Mouse (Mus musculus): ENCODE measurements at regions not wholly inside any gene's neighbourhood (a gene's known extent, or its start where the extent isn't known, plus 50 kb on each side); places are given as distances from the start of the nearest gene placed in this dataset.

GRCm38 (mm10) chr1:186497333-186497732 is 208.5 kb downstream of the Tgfb2 start:
- 94% methylated on average over 2 of the region's 2 CpGs for WGBS
- H3K36me3 ChIP-seq = no peaks in the 10 kb centered on the region

GRCm38 (mm10) chr1:186494411-186494783 is 211.4 kb downstream of the Tgfb2 start:
- H3K4me1 ChIP-seq (replicated peaks) = no peaks in the 10 kb centered on the region
- no peak for ATAC-seq (ENCODE audit: low read depth)
- H3K36me3 ChIP-seq = no peaks in the 10 kb centered on the region
- WGBS = 89% methylated on average over 5 of the region's 5 CpGs
- H3K4me3 ChIP-seq = no peak overlapping the region
- H3K9me3 ChIP-seq = no peaks in the 10 kb centered on the region
- H3K27ac ChIP-seq (replicated peaks) = no peak overlapping the region
- no peak overlapping the region for H3K9ac ChIP-seq
- no peaks in the 10 kb centered on the region for H3K27me3 ChIP-seq
- no peak overlapping the region for H3K4me2 ChIP-seq

More at GRCm38 (mm10) chr1:186497333-186497732, 208.5 kb downstream of the Tgfb2 start:
- no peak for ATAC-seq (ENCODE audit: low read depth)
- Histone ChIP-seq H3K27me3 (no peaks in the 10 kb centered on the region), H3K4me2 (no peak overlapping the region), H3K4me1 (replicated peaks) (no peaks in the 10 kb centered on the region), H3K27ac (replicated peaks) (no peak overlapping the region), H3K9me3 (no peaks in the 10 kb centered on the region), H3K4me3 (no peak overlapping the region), H3K9ac (no peak overlapping the region)

- no peak overlapping the region for H3K4me3 ChIP-seq
- no peaks in the 10 kb centered on the region for H3K27me3 ChIP-seq
- H3K9ac ChIP-seq = no peak overlapping the region
- ATAC-seq (ENCODE audit: low read depth) = no peak
- no peaks in the 10 kb centered on the region for H3K36me3 ChIP-seq
- no peak overlapping the region for H3K4me2 ChIP-seq
- WGBS = 82% methylated on average over 14 of the region's 14 CpGs
- H3K27ac ChIP-seq (replicated peaks) = no peak overlapping the region
- no peaks in the 10 kb centered on the region for H3K4me1 ChIP-seq (replicated peaks)
- H3K9me3 ChIP-seq = no peaks in the 10 kb centered on the region
These were observed 212.0 kb downstream of the Tgfb2 start for GRCm38 (mm10) chr1:186493664-186494410.

- no peak overlapping the region for H3K9ac ChIP-seq
- no peak overlapping the region for H3K4me2 ChIP-seq
- no peaks in the 10 kb centered on the region for H3K9me3 ChIP-seq
- H3K27ac ChIP-seq (replicated peaks) = no peak overlapping the region
- 77% methylated on average over 8 of the region's 8 CpGs for WGBS
- H3K4me3 ChIP-seq = no peak overlapping the region
- no peaks in the 10 kb centered on the region for H3K4me1 ChIP-seq (replicated peaks)
- H3K36me3 ChIP-seq = no peaks in the 10 kb centered on the region
- H3K27me3 ChIP-seq = no peaks in the 10 kb centered on the region
- ATAC-seq (ENCODE audit: low read depth) = no peak
These were observed 223.6 kb downstream of the Tgfb2 start for GRCm38 (mm10) chr1:186482177-186482576.

GRCm38 (mm10) chr1:186480019-186480418 is 225.8 kb downstream of the Tgfb2 start:
- Histone ChIP-seq H3K9me3 (no peaks in the 10 kb centered on the region), H3K4me2 (no peak overlapping the region), H3K36me3 (no peaks in the 10 kb centered on the region), H3K4me1 (replicated peaks) (peaks cover under 1% of the 10 kb centered on the region; the same call in 1 of the 2 replicates), H3K27ac (replicated peaks) (no peak overlapping the region), H3K9ac (no peak overlapping the region), H3K27me3 (no peaks in the 10 kb centered on the region), H3K4me3 (no peak overlapping the region)
- 80% methylated on average over 1 of the region's 1 CpGs for WGBS
- ATAC-seq (ENCODE audit: low read depth) = no peak

- 74% methylated on average over 8 of the region's 8 CpGs for WGBS
These were observed 227.2 kb downstream of the Tgfb2 start for GRCm38 (mm10) chr1:186478428-186479238.

GRCm38 (mm10) chr1:186474844-186475243 is 230.9 kb downstream of the Tgfb2 start:
- Histone ChIP-seq H3K4me1 (replicated peaks) (peaks cover 7% of the 10 kb centered on the region), H3K27ac (replicated peaks) (no peak overlapping the region), H3K4me3 (no peak overlapping the region), H3K4me2 (no peak overlapping the region), H3K9ac (no peak overlapping the region), H3K36me3 (no peaks in the 10 kb centered on the region), H3K27me3 (no peaks in the 10 kb centered on the region), H3K9me3 (no peaks in the 10 kb centered on the region)
- WGBS = 25% methylated on average over 2 of the region's 2 CpGs
- ATAC-seq (ENCODE audit: low read depth) = peak; percentile 65

More at GRCm38 (mm10) chr1:186478428-186479238, 227.2 kb downstream of the Tgfb2 start:
- no peaks in the 10 kb centered on the region for H3K36me3 ChIP-seq
- no peak overlapping the region for H3K4me2 ChIP-seq
- no peak overlapping the region for H3K4me3 ChIP-seq
- H3K9ac ChIP-seq = no peak overlapping the region
- H3K4me1 ChIP-seq (replicated peaks) = peaks cover 7% of the 10 kb centered on the region
- H3K27ac ChIP-seq (replicated peaks) = no peak overlapping the region
- H3K9me3 ChIP-seq = no peaks in the 10 kb centered on the region
- ATAC-seq (ENCODE audit: low read depth) = no peak
- H3K27me3 ChIP-seq = no peaks in the 10 kb centered on the region

- Histone ChIP-seq H3K9me3 (no peaks in the 10 kb centered on the region), H3K27me3 (no peaks in the 10 kb centered on the region), H3K36me3 (no peaks in the 10 kb centered on the region), H3K4me3 (no peak overlapping the region), H3K4me2 (no peak overlapping the region), H3K4me1 (replicated peaks) (peaks cover 7% of the 10 kb centered on the region), H3K27ac (replicated peaks) (no peak overlapping the region), H3K9ac (no peak overlapping the region)
- 52% methylated on average over 1 of the region's 1 CpGs for WGBS
- ATAC-seq (ENCODE audit: low read depth) = no peak
These were observed 231.4 kb downstream of the Tgfb2 start for GRCm38 (mm10) chr1:186474385-186474784.

- H3K27ac ChIP-seq (replicated peaks) = no peak overlapping the region
- H3K27me3 ChIP-seq = no peaks in the 10 kb centered on the region
- no peaks in the 10 kb centered on the region for H3K9me3 ChIP-seq
- H3K4me1 ChIP-seq (replicated peaks) = peaks cover 7% of the 10 kb centered on the region
- no peak overlapping the region for H3K4me2 ChIP-seq
- H3K36me3 ChIP-seq = no peaks in the 10 kb centered on the region
- 89% methylated on average over 10 of the region's 10 CpGs for WGBS
- no peak overlapping the region for H3K9ac ChIP-seq
- H3K4me3 ChIP-seq = no peak overlapping the region
- no peak for ATAC-seq (ENCODE audit: low read depth)
These were observed 232.8 kb downstream of the Tgfb2 start for GRCm38 (mm10) chr1:186472955-186473354.

GRCm38 (mm10) chr1:186465526-186465925 is 240.3 kb downstream of the Tgfb2 start:
- Histone ChIP-seq H3K4me1 (replicated peaks) (no peaks in the 10 kb centered on the region), H3K9ac (no peak overlapping the region), H3K4me3 (no peak overlapping the region), H3K27ac (replicated peaks) (no peak overlapping the region), H3K36me3 (no peaks in the 10 kb centered on the region), H3K4me2 (no peak overlapping the region), H3K27me3 (no peaks in the 10 kb centered on the region), H3K9me3 (no peaks in the 10 kb centered on the region)
- ATAC-seq (ENCODE audit: low read depth) = no peak
- 92% methylated on average over 5 of the region's 5 CpGs for WGBS

- no peaks in the 10 kb centered on the region for H3K9me3 ChIP-seq
- no peaks in the 10 kb centered on the region for H3K36me3 ChIP-seq
- WGBS = 84% methylated on average over 10 of the region's 10 CpGs
- no peak for ATAC-seq (ENCODE audit: low read depth)
- H3K27ac ChIP-seq (replicated peaks) = no peak overlapping the region
- no peak overlapping the region for H3K4me2 ChIP-seq
- no peak overlapping the region for H3K9ac ChIP-seq
- H3K4me3 ChIP-seq = no peak overlapping the region
- H3K4me1 ChIP-seq (replicated peaks) = no peaks in the 10 kb centered on the region
- no peaks in the 10 kb centered on the region for H3K27me3 ChIP-seq
These were observed 245.0 kb downstream of the Tgfb2 start for GRCm38 (mm10) chr1:186460742-186461141.

GRCm38 (mm10) chr1:186458099-186458637 is 247.6 kb downstream of the Tgfb2 start:
- H3K9me3 ChIP-seq = no peaks in the 10 kb centered on the region
- WGBS = 43% methylated on average over 2 of the region's 2 CpGs
- no peak overlapping the region for H3K4me2 ChIP-seq
- no peak overlapping the region for H3K4me3 ChIP-seq
- no peak for ATAC-seq (ENCODE audit: low read depth)
- no peaks in the 10 kb centered on the region for H3K36me3 ChIP-seq
- no peaks in the 10 kb centered on the region for H3K4me1 ChIP-seq (replicated peaks)
- no peak overlapping the region for H3K27ac ChIP-seq (replicated peaks)
- no peaks in the 10 kb centered on the region for H3K27me3 ChIP-seq
- no peak overlapping the region for H3K9ac ChIP-seq

Measured in neural tube, embryonic 13.5 days (tissue).